Mouse (Mus musculus) retina, postnatal 1 day (tissue): ENCODE measurements at regions not wholly inside any gene's neighbourhood (a gene's known extent, or its start where the extent isn't known, plus 50 kb on each side); places are given as distances from the start of the nearest gene placed in this dataset.
"Not testable (repeated sequence)": the region's sequence is repeated elsewhere in the genome, so short reads cannot be mapped to it uniquely, and the experiment has no call there.

Experiments
- DNase-seq: peaks from one replicate; pipeline ENCODE4 v3.0.0-alpha.2; 2012

DNA sequence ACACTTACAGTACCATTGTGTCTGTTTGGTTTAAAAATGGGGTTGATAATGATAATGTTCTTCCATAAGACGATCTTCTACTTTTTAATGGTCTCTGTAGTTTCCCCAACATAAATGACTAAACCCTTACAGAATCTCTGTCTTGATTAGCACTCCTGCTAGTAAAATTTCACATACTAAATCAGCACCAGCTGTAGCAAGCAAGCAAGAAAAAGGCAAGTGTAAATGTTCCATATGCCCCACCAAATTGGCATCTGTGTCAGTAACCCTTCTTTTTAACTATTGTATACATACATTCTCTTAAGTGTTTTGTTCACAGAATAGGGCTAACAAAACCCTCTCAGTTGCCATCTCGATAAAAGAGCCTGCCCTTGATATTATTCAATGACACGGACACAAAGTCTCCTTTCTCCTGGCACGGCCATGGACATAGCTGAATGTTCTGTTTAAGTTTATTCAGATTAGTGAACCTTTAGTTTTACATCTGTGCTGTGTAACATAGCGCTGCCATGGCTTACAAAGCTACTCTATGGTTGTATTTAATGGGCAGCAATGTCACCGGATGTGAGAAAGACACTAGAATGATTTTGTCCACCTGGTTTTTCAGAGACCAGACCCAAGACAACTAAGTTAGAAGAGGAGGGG lies 414.3 kb downstream of the Gtdc1 start:
- no peak for DNase-seq

DNA sequence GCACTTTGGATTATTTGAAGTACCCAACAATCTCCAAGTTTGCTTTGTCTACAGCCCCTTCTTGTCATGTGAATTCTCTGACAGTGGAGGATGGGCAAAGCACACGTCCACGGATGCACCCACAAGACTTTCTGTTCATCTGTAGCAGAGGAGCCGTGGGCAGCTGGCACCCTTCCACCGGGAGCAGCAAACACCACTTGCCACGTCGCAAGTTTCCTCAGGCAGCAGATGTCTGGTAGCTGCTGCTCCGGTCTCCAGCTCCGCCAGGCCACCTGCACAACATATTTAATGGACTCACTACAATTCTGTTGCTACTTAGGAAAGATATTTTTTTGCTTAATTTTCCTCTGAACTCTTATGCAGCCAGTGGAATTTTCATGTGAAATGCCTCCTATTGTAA lies 415.1 kb downstream of the Gtdc1 start:
- DNase-seq = no peak

DNA sequence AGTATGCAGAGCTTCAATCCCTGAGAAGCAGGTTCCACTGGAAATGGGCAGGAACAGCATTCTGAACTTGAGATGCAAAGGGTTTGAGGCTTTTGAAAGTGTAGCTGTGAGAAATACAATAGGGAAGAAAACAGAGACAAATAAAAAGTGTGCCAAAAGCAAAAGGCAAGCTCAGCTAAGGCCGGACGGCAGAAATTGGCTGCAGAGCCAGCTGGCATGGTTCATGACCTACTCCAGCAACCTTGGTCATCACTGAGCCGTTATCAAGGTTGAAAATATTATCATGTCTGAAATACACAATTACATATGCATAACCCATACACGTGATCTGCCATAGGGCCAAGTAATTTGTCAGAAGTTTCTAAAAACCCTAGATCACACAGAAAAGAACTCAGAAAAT lies 418.4 kb downstream of the Gtdc1 start:
- no peak for DNase-seq

DNA sequence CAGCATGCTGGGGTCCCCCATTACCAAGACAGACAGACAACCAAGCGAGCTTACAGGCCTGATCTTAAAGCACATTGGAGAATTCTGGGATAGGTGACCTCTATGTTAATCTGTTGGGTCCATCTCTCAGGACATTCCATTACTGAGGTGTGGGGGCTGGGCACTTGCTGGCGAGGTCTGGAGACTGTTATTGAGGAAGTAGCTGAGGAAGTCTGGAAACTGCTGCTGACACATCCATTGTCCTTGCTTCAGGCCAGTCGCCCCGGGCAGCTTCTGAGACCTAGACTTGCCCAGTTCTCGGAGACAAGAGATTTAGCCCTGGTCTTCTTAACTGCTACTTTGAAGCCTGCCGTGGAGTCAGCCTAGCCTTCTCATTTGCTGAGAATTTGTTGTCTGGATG lies 423.2 kb downstream of the Gtdc1 start:
- DNase-seq = no peak

DNA sequence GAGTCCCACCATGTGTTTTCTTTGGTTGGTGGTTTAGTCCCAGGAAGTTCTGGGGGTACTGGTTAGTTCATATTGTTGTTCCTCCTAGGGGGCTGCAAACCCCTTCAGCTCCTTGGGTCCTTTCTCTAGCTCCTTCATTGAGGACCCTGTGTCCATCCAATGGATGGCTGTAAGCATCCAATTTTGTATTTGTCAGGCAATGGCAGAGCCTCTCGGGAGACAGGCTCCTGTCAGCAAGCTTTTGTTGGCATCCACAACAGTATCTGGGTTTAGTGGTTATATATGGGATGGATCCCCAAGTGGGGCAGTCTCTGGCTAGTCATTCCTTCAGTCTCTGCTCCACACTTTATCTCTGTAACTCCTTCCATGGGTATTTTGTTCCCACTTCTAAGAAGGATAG lies 436.7 kb downstream of the Gtdc1 start:
- not testable (repeated sequence) for DNase-seq

DNA sequence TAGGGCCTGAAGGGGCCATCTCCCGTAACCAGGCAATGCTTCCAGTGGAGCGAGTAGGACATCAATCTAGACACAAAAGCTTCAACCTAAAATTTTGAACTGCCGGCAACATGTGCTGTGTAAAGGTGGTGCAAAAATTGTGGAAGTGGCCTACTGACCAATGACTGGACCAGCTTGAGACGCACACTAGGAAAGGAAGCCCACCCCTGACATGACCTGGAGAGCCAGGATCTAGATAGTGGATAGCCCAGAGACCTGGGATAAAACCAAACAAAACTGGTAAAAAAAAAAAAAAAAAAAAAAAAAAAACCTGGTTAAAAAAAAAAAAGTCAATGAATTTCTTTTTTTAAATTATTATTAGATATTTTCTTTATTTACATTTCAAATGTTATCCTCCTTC lies 437.2 kb downstream of the Gtdc1 start:
- no peak for DNase-seq

GRCm38 (mm10) chr2:44485880-44486279 lies 441.6 kb downstream of the Gtdc1 start:
- no peak for DNase-seq

DNA sequence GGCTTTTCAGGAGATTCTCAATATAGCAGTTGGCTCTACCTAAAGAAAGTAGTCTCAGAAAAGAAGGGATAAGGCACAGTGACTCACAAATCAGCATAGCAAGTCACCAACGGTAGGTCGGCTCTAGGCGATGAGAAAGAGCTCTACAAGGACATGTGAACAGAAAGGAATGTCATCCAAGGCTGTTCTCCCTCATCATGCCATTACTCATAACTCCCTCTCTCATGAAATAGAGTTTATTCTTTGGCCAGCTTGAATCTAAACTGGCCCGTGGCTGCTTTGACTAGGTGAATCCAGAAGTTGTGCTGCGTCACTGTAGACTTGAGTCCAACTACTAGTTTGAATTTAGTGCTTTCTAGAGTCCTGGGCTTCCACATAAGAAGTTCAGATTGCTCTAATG lies 447.7 kb downstream of the Gtdc1 start:
- DNase-seq = no peak

DNA sequence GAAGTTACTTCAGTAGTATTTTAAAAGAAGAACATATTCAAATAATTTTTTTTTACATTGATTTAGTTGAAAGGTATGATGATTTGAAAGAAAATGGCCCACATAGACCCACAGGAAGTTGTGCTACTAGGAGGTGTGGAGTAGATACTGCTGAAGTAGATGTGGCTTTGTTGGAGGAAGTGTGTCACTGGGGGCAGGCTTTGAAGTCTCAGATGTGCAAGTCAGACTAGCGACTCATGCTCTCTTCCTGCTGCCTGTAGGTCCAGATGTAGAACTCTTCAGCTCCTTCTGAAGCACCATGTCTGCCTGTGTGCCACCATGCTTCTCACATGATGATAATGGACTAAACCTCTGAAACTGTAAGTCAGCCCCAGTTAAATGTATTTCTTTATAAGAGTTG lies 452.0 kb downstream of the Gtdc1 start:
- no peak for DNase-seq

GRCm38 (mm10) chr2:44474653-44475052 lies 452.8 kb downstream of the Gtdc1 start:
- peak; percentile 67 for DNase-seq

GRCm38 (mm10) chr2:44471381-44471780 lies 456.1 kb downstream of the Gtdc1 start:
- no peak for DNase-seq

- DNase-seq = no peak
Measured at GRCm38 (mm10) chr2:44470953-44471352, 456.5 kb downstream of the Gtdc1 start.

- DNase-seq = peak; percentile 68
Measured at GRCm38 (mm10) chr2:44464631-44465030, 462.8 kb downstream of the Gtdc1 start.

DNA sequence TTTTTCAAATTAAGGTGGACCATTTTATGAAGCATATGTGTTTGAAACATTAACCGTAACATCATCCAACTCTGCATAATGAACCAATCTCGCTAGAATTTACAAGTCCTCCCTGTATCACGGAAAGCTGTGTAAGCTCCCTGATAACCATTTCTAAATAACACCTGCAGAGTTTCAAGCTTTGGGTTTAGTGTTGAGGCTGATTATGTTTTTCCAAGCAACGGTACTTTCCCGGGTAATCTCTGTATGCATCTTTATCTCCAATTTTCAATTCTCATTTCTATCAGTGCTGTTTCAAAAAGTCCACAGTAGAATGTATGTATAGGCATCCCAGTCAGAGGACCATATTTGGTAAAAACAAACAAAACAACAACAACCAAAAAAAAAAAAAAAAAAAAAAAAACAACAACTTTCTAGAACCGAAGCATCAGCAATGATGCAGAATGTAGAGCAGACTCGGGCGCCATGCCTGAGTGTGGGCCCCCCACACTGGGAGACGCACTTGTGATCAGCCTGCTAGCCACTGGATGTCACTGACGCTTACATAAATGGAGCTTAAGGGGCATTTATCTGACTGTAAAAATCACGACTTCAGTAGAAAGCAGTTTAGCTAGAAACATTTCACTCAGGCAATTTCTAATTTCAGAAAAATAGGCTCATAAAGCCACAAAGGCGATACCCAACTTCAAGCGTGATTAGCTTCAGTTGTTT lies 464.7 kb downstream of the Gtdc1 start:
- DNase-seq = peak; percentile 45

DNA sequence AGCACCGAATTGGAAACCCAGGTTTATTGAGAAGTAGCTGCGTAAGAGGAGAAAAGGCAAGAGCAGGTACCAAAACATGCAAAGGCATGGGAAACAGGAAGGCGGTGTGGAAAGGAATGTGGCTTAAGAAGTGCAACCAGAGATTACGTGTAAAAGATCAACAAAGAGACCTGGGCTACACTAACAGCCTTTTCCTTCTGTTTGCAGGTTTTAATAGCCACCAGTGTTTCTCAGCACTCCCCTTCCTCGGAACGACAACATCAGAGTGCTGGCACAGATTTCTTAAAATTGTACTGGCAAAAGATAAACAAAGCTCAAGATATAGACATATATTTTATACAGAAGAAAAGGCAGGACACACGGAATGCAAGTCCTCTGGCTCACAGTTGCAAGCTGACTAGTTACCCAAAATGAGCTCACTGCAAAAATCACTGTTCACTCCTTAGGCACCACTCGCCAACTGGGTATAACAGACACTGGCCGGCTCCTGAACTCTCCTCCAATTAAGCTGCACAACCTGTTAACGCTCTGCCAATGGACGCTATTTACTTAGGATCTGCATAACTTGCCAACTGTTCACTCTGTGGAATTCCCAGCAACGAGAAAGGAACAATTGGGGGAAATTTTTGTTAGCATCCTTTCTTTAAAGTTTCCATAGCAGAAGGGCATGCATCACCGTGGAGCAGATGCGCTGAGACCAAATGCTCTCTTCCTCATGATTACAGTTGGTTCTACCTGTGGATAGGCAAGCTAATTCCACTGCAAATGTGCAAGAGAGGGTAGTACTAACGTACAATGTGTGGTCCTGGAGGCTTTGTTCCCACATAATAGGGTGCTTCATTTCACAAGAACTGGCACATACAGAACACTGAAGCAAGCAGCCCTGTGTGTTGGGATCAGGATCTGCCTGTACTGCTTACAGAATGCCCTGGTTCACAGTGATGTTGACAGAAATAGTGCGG lies 465.9 kb downstream of the Gtdc1 start:
- DNase-seq = peak; percentile 40

DNA sequence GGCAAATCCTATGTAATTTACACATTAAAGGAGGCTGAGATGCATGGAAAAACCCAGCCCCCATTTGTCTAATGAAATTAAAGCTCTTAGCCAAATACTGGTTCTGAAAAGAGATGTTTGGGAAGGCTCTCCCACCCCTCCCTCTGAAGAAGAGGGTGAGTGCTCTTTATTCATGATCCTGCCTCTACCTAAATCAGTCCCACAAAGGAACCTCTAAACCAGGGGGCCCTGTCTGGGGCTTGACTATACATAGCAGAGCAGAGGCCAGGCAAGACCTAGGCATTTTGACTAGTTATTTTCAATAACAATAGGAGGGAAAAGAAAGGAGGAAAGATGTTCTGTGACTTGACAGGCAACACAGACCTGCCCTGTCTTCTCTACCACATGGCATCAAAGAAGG lies 478.0 kb downstream of the Gtdc1 start:
- DNase-seq = no peak
